Mouse (Mus musculus): ENCODE results near the gene Scg5. TPM values are rescaled to one million over a fixed set of nuclear protein-coding genes. Genes with fewer than 3 reads are reported as not detected.

The Scg5 gene
- polyA plus RNA-seq (2012; rRNA removed) (0.63 and 0.84 TPM in 2 replicates), polyA plus RNA-seq (2014; fragmentation: Nextera tagmentation; extraction: Ambion mirVana) (0.87 and 1.5 TPM in 2 replicates)

DNA sequence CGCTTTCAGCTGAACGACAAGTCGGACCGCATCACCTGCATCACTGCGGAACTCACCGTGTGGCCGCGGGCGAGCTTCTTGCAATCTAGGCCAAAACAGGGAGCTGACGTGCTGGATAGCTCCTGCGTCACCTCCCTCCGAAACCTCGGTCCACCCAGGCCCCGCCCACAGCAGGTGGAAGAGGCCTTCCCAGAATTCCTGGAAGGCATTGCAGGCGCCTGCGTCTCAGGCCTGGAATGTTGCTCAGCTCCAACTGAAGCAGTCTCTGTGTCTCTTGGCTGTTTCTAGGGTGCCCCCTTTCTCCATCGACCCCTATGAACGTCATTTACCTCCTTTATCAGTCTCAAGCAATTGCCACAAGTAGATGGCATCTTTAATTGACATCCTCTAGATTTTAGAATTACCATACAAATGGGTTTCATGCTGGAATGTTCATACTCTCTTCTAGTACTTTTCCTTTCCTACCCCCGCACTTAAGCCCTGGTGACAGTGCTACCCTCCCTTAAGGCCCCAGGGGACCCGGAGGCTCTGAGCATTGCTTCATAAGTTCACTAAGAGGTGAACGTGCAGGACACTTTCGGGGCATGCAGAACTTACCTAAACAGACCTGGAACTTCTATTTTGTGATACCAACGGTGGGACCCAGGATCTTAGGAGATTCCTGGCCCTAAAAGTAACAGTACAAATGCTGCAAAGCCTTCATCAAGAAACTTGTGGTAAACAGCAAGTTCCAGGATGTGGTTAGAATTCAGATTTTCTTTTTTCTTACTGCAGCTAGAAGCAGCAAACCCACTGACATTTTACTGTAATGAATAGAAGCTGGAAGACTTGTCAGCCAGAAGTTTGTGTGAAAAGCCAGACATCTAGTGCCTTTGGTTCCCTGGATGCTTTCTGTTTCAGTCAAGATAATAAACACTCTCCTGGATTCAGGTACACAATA, at the start of gene Scg5:
Gene Scg5, minus strand, starts transcription at position 179 of the 940 bp plus-strand sequence.
- no peak within 1 kb of the TSS for H3K27ac ChIP-seq (replicated peaks; ENCODE audit: low read depth, low read length)
- ATAC-seq (ENCODE audit: low FRiP score, low read depth) = peak; percentile 82
- WGBS = 10% methylated on average over 23 of the region's 23 CpGs

GRCm38 (mm10) chr2:113870115-113870514, 41.2 kb upstream of the Scg5 start:
- no peak overlapping the region for H3K4me2 ChIP-seq (replicated peaks; ENCODE audit: low read depth, low read length, severe bottlenecking)
- no peaks in the 10 kb centered on the region for H3K27me3 ChIP-seq (ENCODE audit: control insufficient read depth, insufficient read depth, low read length)
- H3K9ac ChIP-seq (ENCODE audit: low read depth, low read length, severe bottlenecking) = no peak overlapping the region
- H3K9me3 ChIP-seq (ENCODE audit: control insufficient read depth, low read length) = no peaks in the 10 kb centered on the region
- 81% methylated on average over 1 of the region's 1 CpGs for WGBS
- no peak overlapping the region for H3K4me3 ChIP-seq (replicated peaks; ENCODE audit: low read length)
- TF ChIP-seq POLR2A (IDR thresholded peaks at IDR 0.05; ENCODE audit: borderline replicate concordance, extremely low read depth, insufficient read depth, insufficient read length) = no peak
- ATAC-seq (ENCODE audit: low FRiP score, low read depth) (no peak), DNase-seq (ENCODE audit: low spot score) (no peak)
- no peak overlapping the region for H3K27ac ChIP-seq (replicated peaks; ENCODE audit: low read depth, low read length)
- H3K36me3 ChIP-seq (ENCODE audit: control insufficient read depth, insufficient read depth, low read length) = no peaks in the 10 kb centered on the region
- H3K4me1 ChIP-seq (ENCODE audit: control insufficient read depth, insufficient read depth, low read length) = no peaks in the 10 kb centered on the region

More for the DNA sequence above, at the start of gene Scg5:
- Histone ChIP-seq H3K9me3 (ENCODE audit: control insufficient read depth, low read length) (no peaks in the 10 kb centered on the region), H3K9ac (ENCODE audit: low read depth, low read length, severe bottlenecking) (no peak within 1 kb of the TSS), H3K36me3 (ENCODE audit: control insufficient read depth, insufficient read depth, low read length) (peaks cover 23% of the 10 kb centered on the region), H3K4me3 (replicated peaks; ENCODE audit: low read length) (peak within 1 kb of the TSS; percentile 24), H3K4me1 (ENCODE audit: control insufficient read depth, insufficient read depth, low read length) (peaks cover 8% of the 10 kb centered on the region; the same call in 1 of the 2 replicates), H3K4me2 (replicated peaks; ENCODE audit: low read depth, low read length, severe bottlenecking) (peak within 1 kb of the TSS; percentile 51), H3K27me3 (ENCODE audit: control insufficient read depth, insufficient read depth, low read length) (no peaks in the 10 kb centered on the region; the same call in 1 of the 2 replicates)
- no peak for TF ChIP-seq POLR2A (IDR thresholded peaks at IDR 0.05; ENCODE audit: borderline replicate concordance, extremely low read depth, insufficient read depth, insufficient read length)
- DNase-seq (ENCODE audit: low spot score) = peak; percentile 66

DNA sequence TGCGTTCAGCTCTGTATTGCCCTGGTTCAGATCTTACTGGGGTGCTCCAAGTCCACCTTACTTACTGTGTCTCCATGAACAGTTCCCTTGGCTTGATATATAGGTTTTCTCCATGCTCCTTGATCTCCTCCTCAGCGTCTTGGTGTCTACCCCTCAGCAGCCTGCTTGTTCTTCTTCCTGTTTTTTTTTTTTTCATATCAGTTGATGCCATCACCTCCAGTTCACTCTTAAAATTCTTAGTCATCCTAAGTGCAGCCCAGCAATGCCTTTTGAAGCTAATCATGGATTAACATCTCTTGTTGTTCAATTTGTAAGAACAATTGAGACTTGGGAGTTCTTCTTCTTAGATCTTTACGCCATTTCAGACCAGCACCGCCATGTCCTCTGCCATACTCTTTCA, 39.5 kb upstream of the Scg5 start:
- 87% methylated on average over 4 of the region's 4 CpGs for WGBS

DNA sequence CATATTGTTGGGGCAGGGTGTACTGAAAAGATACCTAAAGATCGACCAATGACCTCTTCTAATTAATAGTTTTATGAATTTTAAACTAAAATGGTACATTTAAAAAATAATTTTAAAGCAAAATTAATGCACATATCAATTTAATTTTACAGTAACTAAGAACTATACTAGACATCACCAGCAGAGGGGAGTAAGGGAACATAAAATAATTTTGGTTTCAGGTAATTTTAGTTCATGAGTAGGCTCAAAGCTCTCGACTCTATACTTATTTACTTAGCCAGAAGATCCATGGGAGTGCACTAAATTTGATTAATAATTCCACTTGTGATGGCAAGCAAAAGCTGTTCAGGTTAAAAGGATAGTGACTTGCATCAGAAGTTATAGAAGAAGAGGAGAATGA, 37.2 kb upstream of the Scg5 start:
- ATAC-seq (ENCODE audit: low FRiP score, low read depth) (no peak), DNase-seq (ENCODE audit: low spot score) (peak; percentile 38)
- no peak overlapping the region for H3K9ac ChIP-seq (ENCODE audit: low read depth, low read length, severe bottlenecking)
- H3K4me2 ChIP-seq (replicated peaks; ENCODE audit: low read depth, low read length, severe bottlenecking) = no peak overlapping the region
- H3K9me3 ChIP-seq (ENCODE audit: control insufficient read depth, low read length) = no peaks in the 10 kb centered on the region
- H3K4me3 ChIP-seq (replicated peaks; ENCODE audit: low read length) = no peak overlapping the region
- no peaks in the 10 kb centered on the region for H3K27me3 ChIP-seq (ENCODE audit: control insufficient read depth, insufficient read depth, low read length)
- WGBS = 39% methylated on average over 2 of the region's 2 CpGs
- H3K36me3 ChIP-seq (ENCODE audit: control insufficient read depth, insufficient read depth, low read length) = no peaks in the 10 kb centered on the region
- H3K27ac ChIP-seq (replicated peaks; ENCODE audit: low read depth, low read length) = no peak overlapping the region
- TF ChIP-seq POLR2A (IDR thresholded peaks at IDR 0.05; ENCODE audit: borderline replicate concordance, extremely low read depth, insufficient read depth, insufficient read length) = no peak
- no peaks in the 10 kb centered on the region for H3K4me1 ChIP-seq (ENCODE audit: control insufficient read depth, insufficient read depth, low read length)

More for the DNA sequence above, 39.5 kb upstream of the Scg5 start:
- no peak overlapping the region for H3K4me3 ChIP-seq (replicated peaks; ENCODE audit: low read length)
- no peaks in the 10 kb centered on the region for H3K4me1 ChIP-seq (ENCODE audit: control insufficient read depth, insufficient read depth, low read length)
- H3K9ac ChIP-seq (ENCODE audit: low read depth, low read length, severe bottlenecking) = no peak overlapping the region
- DNase-seq (ENCODE audit: low spot score) (no peak), ATAC-seq (ENCODE audit: low FRiP score, low read depth) (no peak)
- no peaks in the 10 kb centered on the region for H3K36me3 ChIP-seq (ENCODE audit: control insufficient read depth, insufficient read depth, low read length)
- no peak for TF ChIP-seq POLR2A (IDR thresholded peaks at IDR 0.05; ENCODE audit: borderline replicate concordance, extremely low read depth, insufficient read depth, insufficient read length)
- H3K9me3 ChIP-seq (ENCODE audit: control insufficient read depth, low read length) = no peaks in the 10 kb centered on the region
- H3K27ac ChIP-seq (replicated peaks; ENCODE audit: low read depth, low read length) = no peak overlapping the region
- no peaks in the 10 kb centered on the region for H3K27me3 ChIP-seq (ENCODE audit: control insufficient read depth, insufficient read depth, low read length)
- no peak overlapping the region for H3K4me2 ChIP-seq (replicated peaks; ENCODE audit: low read depth, low read length, severe bottlenecking)

DNA sequence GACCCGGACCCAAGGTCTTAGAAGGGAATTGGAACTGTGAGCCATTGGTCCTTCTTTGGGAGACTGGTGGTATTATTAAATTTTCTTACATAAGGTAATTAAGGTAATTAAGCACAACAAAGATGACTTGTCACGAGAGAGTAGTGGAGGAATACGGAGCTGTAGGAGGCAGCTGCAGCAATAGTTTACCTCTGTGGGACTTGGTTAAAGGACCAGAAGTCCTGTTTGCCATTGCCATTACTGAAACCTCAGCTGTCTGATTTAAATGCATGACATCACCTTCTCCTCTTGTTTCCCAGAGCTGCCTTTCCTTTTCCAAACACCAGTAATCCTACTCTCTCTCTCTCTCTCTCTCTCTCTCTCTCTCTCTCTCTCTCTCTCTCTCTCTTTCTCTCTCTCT, 20.2 kb upstream of the Scg5 start:
- Histone ChIP-seq H3K36me3 (ENCODE audit: control insufficient read depth, insufficient read depth, low read length) (no peaks in the 10 kb centered on the region), H3K4me2 (replicated peaks; ENCODE audit: low read depth, low read length, severe bottlenecking) (peak overlapping the region; percentile 79), H3K9ac (ENCODE audit: low read depth, low read length, severe bottlenecking) (peak overlapping the region; percentile 63), H3K27me3 (ENCODE audit: control insufficient read depth, insufficient read depth, low read length) (no peaks in the 10 kb centered on the region), H3K9me3 (ENCODE audit: control insufficient read depth, low read length) (no peaks in the 10 kb centered on the region), H3K4me1 (ENCODE audit: control insufficient read depth, insufficient read depth, low read length) (peaks cover 16% of the 10 kb centered on the region), H3K4me3 (replicated peaks; ENCODE audit: low read length) (peak overlapping the region; percentile 62), H3K27ac (replicated peaks; ENCODE audit: low read depth, low read length) (peak overlapping the region; percentile 67)
- DNase-seq (ENCODE audit: low spot score) (peak; percentile 49), ATAC-seq (ENCODE audit: low FRiP score, low read depth) (peak; percentile 38; the same call in 1 of the 2 replicates)
- 0% methylated on average over 3 of the region's 3 CpGs for WGBS
- TF ChIP-seq POLR2A (IDR thresholded peaks at IDR 0.05; ENCODE audit: borderline replicate concordance, extremely low read depth, insufficient read depth, insufficient read length) = no peak
